Mouse (Mus musculus) myocyte (in vitro differentiated cells): Measurements from ENCODE around the gene Col2a1.

Experiments
- CEBPB ChIP-seq: IDR thresholded peaks from 2 replicates; pipeline ENCODE4 v1.6.1; 2011; ENCODE audit warnings: mild to moderate bottlenecking, moderate library complexity; ENCODE audit not compliant: poor library complexity, insufficient read depth, severe bottlenecking
- E2F4 ChIP-seq: IDR thresholded peaks from one replicate; pipeline ENCODE4 v1.6.1; 2011; ENCODE audit warnings: mild to moderate bottlenecking, control low read depth, moderate library complexity; ENCODE audit not compliant: insufficient read depth
- MAX ChIP-seq: IDR thresholded peaks from one replicate; pipeline ENCODE4 v1.6.1; 2011; ENCODE audit warnings: low read depth, mild to moderate bottlenecking, control low read depth
- MYOD1 ChIP-seq, 3 experiments: IDR thresholded peaks; one replicate each; pipeline ENCODE4 v1.6.1; 2011; ENCODE audit warnings: control low read depth in 2 of 3, low read depth in 2 of 3, mild to moderate bottlenecking in 2 of 3, moderate library complexity in 1 of 3; ENCODE audit not compliant: insufficient read length in 2 of 3, control insufficient read depth in 1 of 3
- MYOG ChIP-seq, 3 experiments: IDR thresholded peaks; one replicate each; pipeline ENCODE4 v1.6.1; 2011; ENCODE audit warnings: control low read depth in 2 of 3, low read depth in 2 of 3, mild to moderate bottlenecking in 2 of 3; ENCODE audit not compliant: insufficient read length in 2 of 3, control insufficient read depth in 1 of 3, insufficient read depth in 1 of 3
- POLR2A ChIP-seq: IDR thresholded peaks from one replicate; pipeline ENCODE4 v1.6.1; 2011; ENCODE audit warnings: low read depth, mild to moderate bottlenecking, control low read depth, moderate library complexity; ENCODE audit not compliant: insufficient read length
- POLR2AphosphoS2 ChIP-seq: IDR thresholded peaks from one replicate; pipeline ENCODE4 v1.6.1; 2011; ENCODE audit warnings: low read depth, control low read depth; ENCODE audit not compliant: insufficient read length
- REST ChIP-seq: IDR thresholded peaks from one replicate; pipeline ENCODE4 v1.6.1; 2011; ENCODE audit warnings: mild to moderate bottlenecking, control low read depth, moderate library complexity; ENCODE audit not compliant: insufficient read depth, insufficient read length
- TCF3 ChIP-seq: IDR thresholded peaks from one replicate; pipeline ENCODE4 v1.6.1; 2011; ENCODE audit warnings: low read depth, control low read depth; ENCODE audit not compliant: insufficient read length
- USF1 ChIP-seq: IDR thresholded peaks from one replicate; pipeline ENCODE4 v1.6.1; 2011; ENCODE audit warnings: low read depth, mild to moderate bottlenecking, control low read depth, moderate library complexity

DNA sequence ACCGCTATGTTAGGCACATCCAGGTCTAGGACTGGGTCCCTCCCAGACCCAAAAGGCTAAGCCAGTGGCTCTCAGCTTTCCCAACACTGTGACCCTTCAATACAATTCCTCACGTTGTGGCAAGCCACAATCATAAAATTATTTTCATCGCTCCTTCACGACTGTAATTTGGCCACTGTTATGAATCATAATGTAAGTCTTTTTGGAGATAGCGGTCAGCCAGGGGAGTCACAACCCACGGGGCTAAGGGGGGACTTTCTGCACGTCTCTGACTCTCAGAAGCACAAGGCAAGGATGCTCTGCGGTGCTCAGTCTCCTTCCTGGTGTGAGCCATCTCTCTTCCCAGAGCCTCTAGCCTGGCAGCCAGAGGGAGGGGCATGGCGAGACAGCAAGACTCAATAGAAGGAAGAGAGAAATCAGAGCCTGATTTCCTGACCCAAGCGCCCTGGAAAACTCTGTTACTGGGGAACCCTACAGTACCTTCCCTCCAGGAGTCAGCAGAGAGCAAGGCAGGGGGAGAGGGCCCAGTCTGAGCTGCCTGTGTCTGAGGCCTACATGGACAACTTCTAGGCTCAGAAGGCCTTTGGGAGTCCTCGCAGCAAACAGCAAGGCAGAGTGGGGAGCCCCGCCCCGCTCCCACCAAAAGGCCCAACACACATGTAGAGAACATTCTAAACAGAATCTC, 12.3 kb downstream of the Col2a1 start:
- TF ChIP-seq POLR2A: no peak
- no peak for TF ChIP-seq REST
- no peak for TF ChIP-seq MYOD1 (IDR thresholded peaks at IDR 0.05; ENCODE audit: control insufficient read depth in 1 of 3, insufficient read length in 2 of 3, low read depth in 2 of 3)
- TF ChIP-seq E2F4: no peak
- no peak for TF ChIP-seq MAX
- no peak for TF ChIP-seq USF1
- TF ChIP-seq TCF3: no peak
- no peak for TF ChIP-seq POLR2AphosphoS2
- TF ChIP-seq CEBPB: no peak; the same call in 1 of the 2 replicates
- TF ChIP-seq MYOG (IDR thresholded peaks at IDR 0.05; ENCODE audit: control insufficient read depth in 1 of 3, insufficient read depth in 1 of 3, insufficient read length in 2 of 3, low read depth in 2 of 3): no peak
